Mouse (Mus musculus) MEL (cell line): ENCODE measurements around the gene Pi4kb. TPM values are rescaled to one million over a fixed set of nuclear protein-coding genes. Genes with fewer than 3 reads are reported as not detected.

ENCODE experiments used
- DNase-seq: peaks from one replicate; pipeline ENCODE4 v3.0.0; 2011; ENCODE audit warnings: low read depth, low spot score
- H3K27ac ChIP-seq: 2 replicates; pipeline ENCODE4 v1.5.1; 2012; ENCODE audit warnings: low read depth, mild to moderate bottlenecking, control low read depth, low read length, moderate library complexity; ENCODE audit not compliant: control insufficient read depth
- H3K27me3 ChIP-seq, 2 experiments: fragments of 150-350 bp in 1 of 2; sonication (generic) in 1 of 2; 2 replicates each; pipeline ENCODE4 v1.6.1; 2012; ENCODE audit warnings: low read length in 2 of 2, mild to moderate bottlenecking in 2 of 2, improper control_type of control experiment in 1 of 2, moderate library complexity in 1 of 2; ENCODE audit not compliant: insufficient read depth in 2 of 2, control insufficient read depth in 1 of 2
- H3K36me3 ChIP-seq, 2 experiments: 2 replicates each; pipeline ENCODE4 v1.6.1; 2012 to 2014; ENCODE audit warnings: low read length in 2 of 2, improper control_type of control experiment in 1 of 2, inconsistent platforms in 1 of 2, mild to moderate bottlenecking in 1 of 2; ENCODE audit not compliant: insufficient read depth in 2 of 2, control insufficient read depth in 1 of 2
- H3K4me1 ChIP-seq, 2 experiments: fragments of 150-350 bp in 1 of 2; sonication (generic) in 1 of 2; 2 replicates each; pipeline ENCODE4 v1.6.1; 2012; ENCODE audit warnings: low read length in 2 of 2, improper control_type of control experiment in 1 of 2, mild to moderate bottlenecking in 1 of 2; ENCODE audit not compliant: insufficient read depth in 2 of 2, control insufficient read depth in 1 of 2
- H3K4me3 ChIP-seq, 2 experiments: fragments of 150-350 bp in 1 of 2; sonication (generic) in 1 of 2; 2 replicates each; pipeline ENCODE4 v1.5.1; 2012; ENCODE audit warnings: low read depth in 2 of 2, low read length in 2 of 2, mild to moderate bottlenecking in 2 of 2, moderate library complexity in 2 of 2, control low read depth in 1 of 2, improper control_type of control experiment in 1 of 2; ENCODE audit not compliant: control insufficient read depth in 1 of 2, insufficient read depth in 1 of 2
- H3K79me2 ChIP-seq: 2 replicates; pipeline ENCODE4 v1.6.1; 2012; ENCODE audit warnings: mild to moderate bottlenecking, low read length, moderate library complexity; ENCODE audit not compliant: control insufficient read depth, poor library complexity, insufficient read depth
- H3K9ac ChIP-seq: 2 replicates; pipeline ENCODE4 v1.6.1; 2012; ENCODE audit warnings: low read depth, mild to moderate bottlenecking, control low read depth, low read length, moderate library complexity; ENCODE audit not compliant: control insufficient read depth, poor library complexity, severe bottlenecking
- H3K9me3 ChIP-seq: fragments of 150-350 bp; sonication (generic); replicated peaks from 2 replicates; pipeline ENCODE4 v1.6.1; 2012; ENCODE audit warnings: mild to moderate bottlenecking, low read length, improper control_type of control experiment, moderate library complexity; ENCODE audit not compliant: insufficient read depth
- CHD1 ChIP-seq: IDR thresholded peaks from 2 replicates; pipeline ENCODE4 v1.6.1; 2012; ENCODE audit warnings: low read depth, mild to moderate bottlenecking, inconsistent platforms, low read length, improper control_type of control experiment
- CHD2 ChIP-seq: IDR thresholded peaks from 2 replicates; pipeline ENCODE4 v1.6.1; 2011; ENCODE audit warnings: low read length, improper control_type of control experiment
- CTCF ChIP-seq, 3 experiments: IDR thresholded peaks in 2 of 3; conservative IDR thresholded peaks in 1 of 3; 2 replicates each; pipeline ENCODE4 v1.5.1; 2011 to 2012; ENCODE audit warnings: low read length in 3 of 3, low read depth in 2 of 3, mild to moderate bottlenecking in 2 of 3, improper control_type of control experiment in 1 of 3, inconsistent platforms in 1 of 3, mixed read lengths in 1 of 3, moderate library complexity in 1 of 3; ENCODE audit not compliant: control insufficient read depth in 1 of 3, insufficient read depth in 1 of 3, poor library complexity in 1 of 3, severe bottlenecking in 1 of 3
- E2F4 ChIP-seq: IDR thresholded peaks from 2 replicates; pipeline ENCODE4 v1.6.1; 2011; ENCODE audit warnings: low read depth, low read length, improper control_type of control experiment, borderline replicate concordance
- ELF1 ChIP-seq: IDR thresholded peaks from 2 replicates; pipeline ENCODE4 v1.6.1; 2014; ENCODE audit warnings: low read depth, mild to moderate bottlenecking, inconsistent platforms, low read length, improper control_type of control experiment, moderate library complexity
- GABPA ChIP-seq: IDR thresholded peaks from 2 replicates; pipeline ENCODE4 v1.6.1; 2012; ENCODE audit warnings: low read depth, mild to moderate bottlenecking, inconsistent platforms, low read length, improper control_type of control experiment, moderate library complexity
- GATA1 ChIP-seq: IDR thresholded peaks from 2 replicates; pipeline ENCODE4 v1.6.1; 2011; ENCODE audit warnings: low read depth, low read length, improper control_type of control experiment
- JUND ChIP-seq: IDR thresholded peaks from 2 replicates; pipeline ENCODE4 v1.6.1; 2011; ENCODE audit warnings: low read depth, mild to moderate bottlenecking, improper control_type of control experiment, low read length
- KAT2A ChIP-seq: conservative IDR thresholded peaks from 2 replicates; pipeline ENCODE4 v1.6.1; 2012; ENCODE audit warnings: low read depth, low read length, improper control_type of control experiment, inconsistent platforms
- MAFK ChIP-seq: IDR thresholded peaks from 2 replicates; pipeline ENCODE4 v1.6.1; 2011; ENCODE audit warnings: low read depth, mild to moderate bottlenecking, low read length, improper control_type of control experiment, borderline replicate concordance
- MAX ChIP-seq: IDR thresholded peaks from 2 replicates; pipeline ENCODE4 v1.6.1; 2011; ENCODE audit warnings: low read length, improper control_type of control experiment
- MAZ ChIP-seq: IDR thresholded peaks from 2 replicates; pipeline ENCODE4 v1.6.1; 2012; ENCODE audit warnings: low read depth, mild to moderate bottlenecking, inconsistent platforms, low read length, improper control_type of control experiment
- MEF2A ChIP-seq: IDR thresholded peaks from 2 replicates; pipeline ENCODE4 v1.6.1; 2014; ENCODE audit warnings: low read depth, mild to moderate bottlenecking, inconsistent platforms, low read length, improper control_type of control experiment; ENCODE audit not compliant: poor library complexity, insufficient replicate concordance, severe bottlenecking; ENCODE audit errors: extremely low read depth
- MXI1 ChIP-seq: IDR thresholded peaks from 2 replicates; pipeline ENCODE4 v1.6.1; 2011; ENCODE audit warnings: mild to moderate bottlenecking, low read depth, low read length, improper control_type of control experiment
- MYB ChIP-seq: IDR thresholded peaks from 2 replicates; pipeline ENCODE4 v1.6.1; 2011; ENCODE audit warnings: mild to moderate bottlenecking, low read depth, low read length, improper control_type of control experiment
- MYC ChIP-seq: IDR thresholded peaks from 2 replicates; pipeline ENCODE4 v1.6.1; 2011; ENCODE audit warnings: low read depth, mild to moderate bottlenecking, low read length, improper control_type of control experiment, moderate library complexity
- NELFE ChIP-seq: IDR thresholded peaks from 2 replicates; pipeline ENCODE4 v1.6.1; 2011; ENCODE audit warnings: low read depth, low read length, improper control_type of control experiment
- NRF1 ChIP-seq: IDR thresholded peaks from 2 replicates; pipeline ENCODE4 v1.6.1; 2014; ENCODE audit warnings: low read depth, mild to moderate bottlenecking, inconsistent platforms, low read length, improper control_type of control experiment, moderate library complexity; ENCODE audit not compliant: poor library complexity, insufficient read depth, severe bottlenecking
- POLR2A ChIP-seq, 2 experiments: IDR thresholded peaks; 2 replicates each; pipeline ENCODE4 v1.6.1; 2011 to 2012; ENCODE audit warnings: low read length in 2 of 2, mild to moderate bottlenecking in 2 of 2, control low read depth in 1 of 2, improper control_type of control experiment in 1 of 2, low read depth in 1 of 2, moderate library complexity in 1 of 2; ENCODE audit not compliant: control insufficient read depth in 1 of 2, insufficient read depth in 1 of 2, poor library complexity in 1 of 2
- POLR2AphosphoS5 ChIP-seq: IDR thresholded peaks from 2 replicates; pipeline ENCODE4 v1.6.1; 2012; ENCODE audit warnings: low read depth, borderline replicate concordance, mild to moderate bottlenecking, inconsistent platforms, low read length, moderate library complexity, mixed read lengths
- RAD21 ChIP-seq: IDR thresholded peaks from 2 replicates; pipeline ENCODE4 v1.6.1; 2011; ENCODE audit warnings: mild to moderate bottlenecking, low read depth, low read length, improper control_type of control experiment
- RCOR1 ChIP-seq: IDR thresholded peaks from 2 replicates; pipeline ENCODE4 v1.6.1; 2012; ENCODE audit warnings: low read depth, mild to moderate bottlenecking, inconsistent platforms, low read length, improper control_type of control experiment
- SIN3A ChIP-seq: IDR thresholded peaks from 2 replicates; pipeline ENCODE4 v1.6.1; 2012; ENCODE audit warnings: low read length, improper control_type of control experiment, inconsistent platforms
- TAL1 ChIP-seq: IDR thresholded peaks from 2 replicates; pipeline ENCODE4 v1.6.1; 2012; ENCODE audit warnings: mild to moderate bottlenecking, inconsistent platforms, low read length, moderate library complexity, mixed read lengths
- TBP ChIP-seq: IDR thresholded peaks from 2 replicates; pipeline ENCODE4 v1.8.0; 2011; ENCODE audit warnings: low read depth, low read length, improper control_type of control experiment
- USF1 ChIP-seq: IDR thresholded peaks from 2 replicates; pipeline ENCODE4 v1.6.1; 2014; ENCODE audit warnings: low read depth, mild to moderate bottlenecking, inconsistent platforms, low read length, improper control_type of control experiment, moderate library complexity
- USF2 ChIP-seq, 2 experiments: IDR thresholded peaks; 2 replicates each; pipeline ENCODE4 v1.6.1; 2011 to 2012; ENCODE audit warnings: improper control_type of control experiment in 2 of 2, low read length in 2 of 2, borderline replicate concordance in 1 of 2, inconsistent platforms in 1 of 2, low read depth in 1 of 2, mild to moderate bottlenecking in 1 of 2; ENCODE audit not compliant: insufficient read depth in 1 of 2
- ZKSCAN1 ChIP-seq: IDR thresholded peaks from 2 replicates; pipeline ENCODE4 v1.6.1; 2012; ENCODE audit warnings: low read depth, mild to moderate bottlenecking, inconsistent platforms, low read length, improper control_type of control experiment, moderate library complexity
- ZMIZ1 ChIP-seq: IDR thresholded peaks from 2 replicates; pipeline ENCODE4 v1.6.1; 2012; ENCODE audit warnings: low read depth, mild to moderate bottlenecking, inconsistent platforms, low read length, improper control_type of control experiment, moderate library complexity
- ZNF384 ChIP-seq: IDR thresholded peaks from 2 replicates; pipeline ENCODE4 v1.6.1; 2012; ENCODE audit warnings: low read depth, mild to moderate bottlenecking, inconsistent platforms, low read length, improper control_type of control experiment
- polyA plus RNA-seq, 2 experiments: library from polyadenylated mRNA; stranded (reverse) in 1 of 2; unstranded in 1 of 2; fragments of >175 nt in 1 of 2; fragments of >200 nt in 1 of 2; gene quantifications; 2 replicates each; pipeline versions ENCODE4 v1.2.1 to v1.2.4; 2012; ENCODE audit warnings: low replicate concordance in 2 of 2, low read depth in 1 of 2; ENCODE audit not compliant: insufficient read length in 2 of 2, insufficient read depth in 1 of 2, missing spikeins in 1 of 2
- total RNA-seq: library from RNA; depleted of rRNA; stranded (reverse); fragments of 300-350 nt; gene quantifications from 2 replicates; pipeline ENCODE4 v1.2.3, GENCODE M21; 2012

The Pi4kb gene
- total and polyA plus RNA-seq, 3 experiments: 45.0 to 56.7 TPM; not detected in 1

DNA sequence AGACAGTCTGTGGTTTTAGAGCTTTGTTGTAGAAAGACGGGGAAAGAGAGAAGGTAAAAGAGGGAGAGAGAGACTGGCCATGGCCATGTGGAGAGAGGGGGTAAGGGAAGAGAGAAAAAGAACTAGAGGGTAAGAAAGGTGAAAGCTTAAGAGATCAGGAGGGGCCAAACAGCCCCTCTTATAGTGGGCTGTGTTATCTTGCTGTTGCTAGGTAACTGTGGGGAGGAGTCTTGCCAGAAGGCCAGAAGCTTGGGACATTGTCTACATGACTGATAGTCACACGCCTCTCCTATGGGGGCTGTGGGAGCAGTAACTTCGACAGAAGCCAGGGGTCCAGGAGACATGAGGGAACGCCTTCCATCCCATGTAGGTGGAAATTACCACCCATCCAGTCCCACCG lies 50.7 kb downstream of the Pi4kb start:
- Histone ChIP-seq H3K4me3 (peak overlapping the region; percentile 47 to 51), H3K9ac (peak overlapping the region; percentile 63), H3K4me1 (peaks cover 9 to 13% of the 10 kb centered on the region in 2 experiments)

DNA sequence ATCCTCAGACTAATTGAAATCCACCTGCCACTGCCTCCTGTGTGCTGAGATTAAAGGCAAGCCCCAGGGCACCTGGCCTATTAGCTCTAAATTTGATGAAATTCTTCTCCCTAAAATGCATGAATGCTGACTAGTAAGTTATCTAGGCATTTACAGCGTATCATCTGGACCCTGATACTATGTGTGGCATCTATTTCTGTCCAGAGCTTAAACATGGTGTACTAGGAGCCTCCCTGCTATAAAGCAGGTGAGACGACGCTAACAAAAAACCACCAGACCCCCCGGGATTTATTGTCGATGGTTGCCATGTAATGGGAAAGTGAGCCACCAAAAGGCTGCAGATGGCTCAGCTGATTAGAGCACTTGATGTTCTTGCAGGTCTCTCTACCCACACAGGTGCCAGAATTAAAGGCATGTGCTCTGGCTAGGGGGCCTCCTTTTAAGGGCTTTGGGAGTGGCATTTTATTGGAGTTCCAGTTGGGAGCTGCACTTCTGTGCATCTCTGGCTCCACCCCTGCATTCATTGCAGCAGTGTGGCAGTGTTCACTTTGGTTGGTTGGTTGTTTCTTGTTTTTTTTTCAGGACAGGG lies 52.6 kb downstream of the Pi4kb start:
- H3K4me1 ChIP-seq: peaks cover 9 to 13% of the 10 kb centered on the region in 2 experiments
- no peak overlapping the region for H3K27ac ChIP-seq
- DNase-seq: peak; percentile 34
- no peaks in the 10 kb centered on the region for H3K79me2 ChIP-seq
- no peaks in the 10 kb centered on the region for H3K9me3 ChIP-seq
- peaks cover 6 to 10% of the 10 kb centered on the region in 2 experiments for H3K36me3 ChIP-seq
- no peak overlapping the region for H3K4me3 ChIP-seq
- H3K9ac ChIP-seq: no peak overlapping the region
- H3K27me3 ChIP-seq: no peaks in the 10 kb centered on the region
- TF ChIP-seq POLR2AphosphoS5 (no peak), NRF1 (no peak), MXI1 (no peak), NELFE (no peak; the same call in 1 of the 2 replicates), KAT2A (0 out of 2 replicates have a peak, but pooled peaks have one; percentile 17), ZKSCAN1 (no peak), TAL1 (no peak), MYB (0 out of 2 replicates have a peak, but pooled peaks have one; percentile 17), USF1 (no peak), RCOR1 (no peak), TBP (no peak), CTCF (IDR thresholded peaks at IDR 0.05 in 2 of 3, conservative IDR thresholded peaks at IDR 0.05 in 1 of 3; ENCODE audit: control insufficient read depth in 1 of 3, insufficient read depth in 1 of 3, low read depth in 2 of 3, low read length in 3 of 3, poor library complexity in 1 of 3, severe bottlenecking in 1 of 3) (no peak), MAFK (no peak), MEF2A (no peak), CHD2 (no peak), RAD21 (no peak), ELF1 (no peak), USF2 (IDR thresholded peaks at IDR 0.05; ENCODE audit: borderline replicate concordance in 1 of 2, insufficient read depth in 1 of 2, low read depth in 1 of 2, low read length in 2 of 2) (no peak), GABPA (no peak), ZNF384 (no peak), MAX (peak; percentile 7; the same call in 1 of the 2 replicates), SIN3A (peak; percentile 5; the same call in 1 of the 2 replicates), MAZ (no peak), CHD1 (no peak), JUND (no peak), E2F4 (no peak)

More for the DNA sequence above, 50.7 kb downstream of the Pi4kb start:
- DNase-seq: peak; percentile 77
- TF ChIP-seq GATA1 (peak; percentile 92), KAT2A (no peak), TBP (peak; percentile 96), MAFK (no peak), POLR2A (IDR thresholded peaks at IDR 0.05; ENCODE audit: control insufficient read depth in 1 of 2, insufficient read depth in 1 of 2, low read depth in 1 of 2, low read length in 2 of 2, poor library complexity in 1 of 2) (peak in 1 of 2 experiments; percentile 27; a peak in 1 of 4 replicates), ZMIZ1 (peak; percentile 71; the same call in 1 of the 2 replicates), SIN3A (peak; percentile 13), MYC (0 out of 2 replicates have a peak, but pooled peaks have one; percentile 19), E2F4 (no peak), NELFE (peak; percentile 51; the same call in 1 of the 2 replicates)
- TF ChIP-seq, all 39 proteins: peak for 7
- Histone ChIP-seq H3K27me3 (no peaks in the 10 kb centered on the region), H3K27ac (peak overlapping the region; percentile 43), H3K9me3 (no peaks in the 10 kb centered on the region), H3K36me3 (peaks cover 0 to 12% of the 10 kb centered on the region in 2 experiments; a peak in 2 of 4 replicates), H3K79me2 (no peaks in the 10 kb centered on the region)
